Mouse (Mus musculus) testis, postnatal 14 days (tissue): ENCODE results near the gene Ppil2.

Source experiments
- DNase-seq: peaks from one replicate; pipeline ENCODE4 v3.0.0; 2021; ENCODE audit warnings: low spot score

Gene Ppil2

GRCm38 (mm10) chr16:17110771-17111743 is at the start of gene Ppil2:
Gene Ppil2 (minus strand): TSS chr16:17111257.
- peak; percentile 83 for DNase-seq

- DNase-seq = no peak
Observed at GRCm38 (mm10) chr16:17154346-17154745, 43.3 kb upstream of the Ppil2 start.

- DNase-seq = no peak
Observed at GRCm38 (mm10) chr16:17151874-17152273, 40.8 kb upstream of the Ppil2 start.

- DNase-seq = no peak
Observed at GRCm38 (mm10) chr16:17150520-17151258, 39.6 kb upstream of the Ppil2 start.

- DNase-seq = peak; percentile 34
Observed at GRCm38 (mm10) chr16:17148084-17148483, 37.0 kb upstream of the Ppil2 start.

GRCm38 (mm10) chr16:17147391-17147929 is 36.4 kb upstream of the Ppil2 start:
- peak; percentile 66 for DNase-seq

GRCm38 (mm10) chr16:17146772-17147235 is 35.7 kb upstream of the Ppil2 start, which contains the start of gene Ccdc116:
Gene Ccdc116 (minus strand): TSS chr16:17147229.
- DNase-seq = peak; percentile 84

- DNase-seq = peak; percentile 48
Observed at GRCm38 (mm10) chr16:17144339-17144738, 33.3 kb upstream of the Ppil2 start, which contains the start of gene Ydjc. Gene Ydjc (plus strand): TSS chr16:17144621.

- DNase-seq = no peak
Observed at GRCm38 (mm10) chr16:17137355-17137754, 26.3 kb upstream of the Ppil2 start.

GRCm38 (mm10) chr16:17132906-17133200 is 21.8 kb upstream of the Ppil2 start:
- DNase-seq = no peak

- DNase-seq = peak; percentile 97
Observed at GRCm38 (mm10) chr16:17132089-17132905, 21.2 kb upstream of the Ppil2 start, which contains the start of gene Sdf2l1. Gene Sdf2l1 (minus strand): TSS chr16:17132383.

- peak; percentile 54 for DNase-seq
Observed at GRCm38 (mm10) chr16:17131191-17132088, 20.4 kb upstream of the Ppil2 start.

- no peak for DNase-seq
Observed at GRCm38 (mm10) chr16:17127292-17127691, 16.2 kb upstream of the Ppil2 start.

GRCm38 (mm10) chr16:17124871-17125520 is 13.9 kb upstream of the Ppil2 start, which contains the start of gene 2610318N02Rik:
Gene 2610318N02Rik (minus strand): TSS chr16:17125167.
- DNase-seq = peak; percentile 79

GRCm38 (mm10) chr16:17124119-17124870 is 13.2 kb upstream of the Ppil2 start:
- DNase-seq = no peak

GRCm38 (mm10) chr16:17121569-17121968 is 10.5 kb upstream of the Ppil2 start:
- no peak for DNase-seq

GRCm38 (mm10) chr16:17117309-17117799 is 6.3 kb upstream of the Ppil2 start:
- DNase-seq = no peak

- no peak for DNase-seq
Observed at GRCm38 (mm10) chr16:17104600-17104999, 6.5 kb downstream of the Ppil2 start.
